Mouse (Mus musculus): Measurements from ENCODE around the gene Fam166a. TPM values are rescaled to one million over a fixed set of nuclear protein-coding genes. Genes with fewer than 3 reads are reported as not detected.
A peak's percentile ranks its signal among the peaks of the same experiment; 100 is the strongest.

The Fam166a gene
- 1.8 TPM in 1 of 2 replicates, not detected in the other for polyA plus RNA-seq (2011; ENCODE audit: insufficient read depth, insufficient read length, low read depth, missing spikeins)

GRCm38 (mm10) chr2:25218445-25218844 lies at the start of gene Fam166a:
Fam166a (plus strand) TSS chr2:25218745.
- Histone ChIP-seq H3K4me3 (ENCODE audit: low read depth, low read length) (no peak within 1 kb of the TSS), H3K27me3 (ENCODE audit: control insufficient read depth, insufficient read depth, low read length, poor library complexity, severe bottlenecking) (no peaks in the 10 kb centered on the region), H3K36me3 (ENCODE audit: control insufficient read depth, insufficient read depth, low read length, poor library complexity, severe bottlenecking) (peaks cover 10% of the 10 kb centered on the region), H3K27ac (ENCODE audit: insufficient read depth, low read length) (no peak within 1 kb of the TSS), H3K9me3 (replicated peaks; ENCODE audit: control insufficient read depth, insufficient read depth, low read length, poor library complexity, severe bottlenecking) (no peaks in the 10 kb centered on the region), H3K4me1 (ENCODE audit: control insufficient read depth, insufficient read depth, low read length) (no peaks in the 10 kb centered on the region), H3K9ac (ENCODE audit: low read depth, poor library complexity, severe bottlenecking) (no peak within 1 kb of the TSS)
- TF ChIP-seq EP300 (IDR thresholded peaks at IDR 0.05; ENCODE audit: insufficient read depth, low read depth, low read length) (no peak), POLR2A (IDR thresholded peaks at IDR 0.05; ENCODE audit: insufficient read depth, low read length) (no peak), CTCF (IDR thresholded peaks at IDR 0.05; ENCODE audit: low read depth, low read length) (no peak)

GRCm38 (mm10) chr2:25169778-25170177 lies 48.8 kb upstream of the Fam166a start:
- H3K27me3 ChIP-seq (ENCODE audit: control insufficient read depth, insufficient read depth, low read length, poor library complexity, severe bottlenecking) = no peaks in the 10 kb centered on the region
- no peaks in the 10 kb centered on the region for H3K36me3 ChIP-seq (ENCODE audit: control insufficient read depth, insufficient read depth, low read length, poor library complexity, severe bottlenecking)
- peaks cover 2% of the 10 kb centered on the region for H3K4me1 ChIP-seq (ENCODE audit: control insufficient read depth, insufficient read depth, low read length)
- H3K4me3 ChIP-seq (ENCODE audit: low read depth, low read length) = no peak overlapping the region
- no peak overlapping the region for H3K27ac ChIP-seq (ENCODE audit: insufficient read depth, low read length)
- no peak overlapping the region for H3K9ac ChIP-seq (ENCODE audit: low read depth, poor library complexity, severe bottlenecking)
- no peaks in the 10 kb centered on the region for H3K9me3 ChIP-seq (replicated peaks; ENCODE audit: control insufficient read depth, insufficient read depth, low read length, poor library complexity, severe bottlenecking)
- 0 out of 2 replicates have a peak, but pooled peaks have one; percentile 5 for TF ChIP-seq EP300 (IDR thresholded peaks at IDR 0.05; ENCODE audit: insufficient read depth, low read depth, low read length)
- TF ChIP-seq CTCF (IDR thresholded peaks at IDR 0.05; ENCODE audit: low read depth, low read length) = no peak
- TF ChIP-seq POLR2A (IDR thresholded peaks at IDR 0.05; ENCODE audit: insufficient read depth, low read length) = no peak

GRCm38 (mm10) chr2:25170326-25171100 lies 48.0 kb upstream of the Fam166a start:
- TF ChIP-seq CTCF (IDR thresholded peaks at IDR 0.05; ENCODE audit: low read depth, low read length) (no peak), POLR2A (IDR thresholded peaks at IDR 0.05; ENCODE audit: insufficient read depth, low read length) (no peak), EP300 (IDR thresholded peaks at IDR 0.05; ENCODE audit: insufficient read depth, low read depth, low read length) (no peak)
- no peak overlapping the region for H3K27ac ChIP-seq (ENCODE audit: insufficient read depth, low read length)
- H3K4me1 ChIP-seq (ENCODE audit: control insufficient read depth, insufficient read depth, low read length) = peaks cover 2% of the 10 kb centered on the region

GRCm38 (mm10) chr2:25171101-25171768 lies 47.3 kb upstream of the Fam166a start:
- Histone ChIP-seq H3K27ac (ENCODE audit: insufficient read depth, low read length) (no peak overlapping the region), H3K4me1 (ENCODE audit: control insufficient read depth, insufficient read depth, low read length) (peaks cover 2% of the 10 kb centered on the region), H3K27me3 (ENCODE audit: control insufficient read depth, insufficient read depth, low read length, poor library complexity, severe bottlenecking) (no peaks in the 10 kb centered on the region), H3K9ac (ENCODE audit: low read depth, poor library complexity, severe bottlenecking) (no peak overlapping the region), H3K4me3 (ENCODE audit: low read depth, low read length) (no peak overlapping the region), H3K36me3 (ENCODE audit: control insufficient read depth, insufficient read depth, low read length, poor library complexity, severe bottlenecking) (no peaks in the 10 kb centered on the region), H3K9me3 (replicated peaks; ENCODE audit: control insufficient read depth, insufficient read depth, low read length, poor library complexity, severe bottlenecking) (no peaks in the 10 kb centered on the region)
- TF ChIP-seq CTCF (IDR thresholded peaks at IDR 0.05; ENCODE audit: low read depth, low read length) = no peak
- TF ChIP-seq POLR2A (IDR thresholded peaks at IDR 0.05; ENCODE audit: insufficient read depth, low read length) = no peak
- TF ChIP-seq EP300 (IDR thresholded peaks at IDR 0.05; ENCODE audit: insufficient read depth, low read depth, low read length) = no peak

More at GRCm38 (mm10) chr2:25170326-25171100, 48.0 kb upstream of the Fam166a start:
- Histone ChIP-seq H3K36me3 (ENCODE audit: control insufficient read depth, insufficient read depth, low read length, poor library complexity, severe bottlenecking) (no peaks in the 10 kb centered on the region), H3K9ac (ENCODE audit: low read depth, poor library complexity, severe bottlenecking) (no peak overlapping the region), H3K27me3 (ENCODE audit: control insufficient read depth, insufficient read depth, low read length, poor library complexity, severe bottlenecking) (no peaks in the 10 kb centered on the region), H3K9me3 (replicated peaks; ENCODE audit: control insufficient read depth, insufficient read depth, low read length, poor library complexity, severe bottlenecking) (no peaks in the 10 kb centered on the region), H3K4me3 (ENCODE audit: low read depth, low read length) (no peak overlapping the region)

- TF ChIP-seq EP300 (IDR thresholded peaks at IDR 0.05; ENCODE audit: insufficient read depth, low read depth, low read length) (no peak), CTCF (IDR thresholded peaks at IDR 0.05; ENCODE audit: low read depth, low read length) (no peak), POLR2A (IDR thresholded peaks at IDR 0.05; ENCODE audit: insufficient read depth, low read length) (no peak)
- Histone ChIP-seq H3K27ac (ENCODE audit: insufficient read depth, low read length) (no peak overlapping the region), H3K4me1 (ENCODE audit: control insufficient read depth, insufficient read depth, low read length) (peaks cover 2% of the 10 kb centered on the region)
Measured at GRCm38 (mm10) chr2:25171769-25172153, 46.8 kb upstream of the Fam166a start.

GRCm38 (mm10) chr2:25172629-25173028 lies 45.9 kb upstream of the Fam166a start:
- Histone ChIP-seq H3K27ac (ENCODE audit: insufficient read depth, low read length) (no peak overlapping the region), H3K27me3 (ENCODE audit: control insufficient read depth, insufficient read depth, low read length, poor library complexity, severe bottlenecking) (no peaks in the 10 kb centered on the region), H3K9me3 (replicated peaks; ENCODE audit: control insufficient read depth, insufficient read depth, low read length, poor library complexity, severe bottlenecking) (no peaks in the 10 kb centered on the region), H3K4me3 (ENCODE audit: low read depth, low read length) (no peak overlapping the region), H3K4me1 (ENCODE audit: control insufficient read depth, insufficient read depth, low read length) (no peaks in the 10 kb centered on the region), H3K9ac (ENCODE audit: low read depth, poor library complexity, severe bottlenecking) (no peak overlapping the region), H3K36me3 (ENCODE audit: control insufficient read depth, insufficient read depth, low read length, poor library complexity, severe bottlenecking) (no peaks in the 10 kb centered on the region)
- no peak for TF ChIP-seq EP300 (IDR thresholded peaks at IDR 0.05; ENCODE audit: insufficient read depth, low read depth, low read length)
- no peak for TF ChIP-seq CTCF (IDR thresholded peaks at IDR 0.05; ENCODE audit: low read depth, low read length)
- no peak for TF ChIP-seq POLR2A (IDR thresholded peaks at IDR 0.05; ENCODE audit: insufficient read depth, low read length)

More at GRCm38 (mm10) chr2:25171769-25172153, 46.8 kb upstream of the Fam166a start:
- Histone ChIP-seq H3K9ac (ENCODE audit: low read depth, poor library complexity, severe bottlenecking) (no peak overlapping the region), H3K4me3 (ENCODE audit: low read depth, low read length) (no peak overlapping the region), H3K36me3 (ENCODE audit: control insufficient read depth, insufficient read depth, low read length, poor library complexity, severe bottlenecking) (no peaks in the 10 kb centered on the region), H3K9me3 (replicated peaks; ENCODE audit: control insufficient read depth, insufficient read depth, low read length, poor library complexity, severe bottlenecking) (no peaks in the 10 kb centered on the region), H3K27me3 (ENCODE audit: control insufficient read depth, insufficient read depth, low read length, poor library complexity, severe bottlenecking) (no peaks in the 10 kb centered on the region)
